Mouse (Mus musculus): ENCODE measurements around the gene Omp.
"Not testable (repeated sequence)": the region's sequence is repeated elsewhere in the genome, so short reads cannot be mapped to it uniquely, and the experiment has no call there.

DNA sequence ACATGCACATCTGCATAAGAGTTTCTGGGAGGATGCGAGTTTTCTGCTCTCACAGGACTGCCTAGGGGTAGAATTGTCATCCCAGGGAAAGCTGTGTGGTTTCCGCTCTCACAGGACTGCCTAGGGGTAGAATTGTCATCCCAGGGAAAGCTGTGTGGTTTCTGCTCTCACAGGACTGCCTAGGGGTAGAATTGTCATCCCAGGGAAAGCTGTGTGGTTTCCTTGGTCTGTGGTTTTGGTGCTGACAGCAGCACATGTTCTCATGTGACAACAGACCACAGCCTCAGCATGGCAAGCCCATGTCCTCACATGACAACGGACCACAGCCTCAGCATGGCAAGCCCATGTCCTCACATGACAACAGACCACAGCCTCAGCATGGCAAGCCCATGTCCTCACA, 42.0 kb upstream of the Omp start:
- TF ChIP-seq GATA1, TAL1 (IDR thresholded peaks at IDR 0.05; ENCODE audit: low read length): not testable (repeated sequence)
